Mouse (Mus musculus): ENCODE data around the gene Rbm4b. TPM values are rescaled to one million over a fixed set of nuclear protein-coding genes. Genes with fewer than 3 reads are reported as not detected.

The Rbm4b gene
- total and polyA plus RNA-seq, 2 experiments from 2014 or later: 59.2 to 81.8 TPM

- ATAC-seq (no peak), DNase-seq (ENCODE audit: low spot score) (no peak)
- Histone ChIP-seq H3K27ac (no peak overlapping the region), H3K36me3 (ENCODE audit: insufficient read depth, low read length) (peaks cover 59% of the 10 kb centered on the region), H3K4me2 (ENCODE audit: low read depth, low read length) (no peak overlapping the region), H3K27me3 (ENCODE audit: insufficient read depth, low read length) (no peaks in the 10 kb centered on the region), H3K4me3 (ENCODE audit: low read length) (no peak overlapping the region), H3K9ac (replicated peaks; ENCODE audit: low read length) (no peak overlapping the region), H3K4me1 (ENCODE audit: insufficient read depth, low read length) (no peaks in the 10 kb centered on the region), H3K9me3 (ENCODE audit: low read length) (no peaks in the 10 kb centered on the region)
- 91% methylated on average over 9 of the region's 9 CpGs for WGBS
- no peak for TF ChIP-seq CTCF (IDR thresholded peaks at IDR 0.05; ENCODE audit: low read depth)
Measured at GRCm38 (mm10) chr19:4729186-4729585, 27.1 kb upstream of the Rbm4b start.

GRCm38 (mm10) chr19:4733052-4733451, 23.2 kb upstream of the Rbm4b start:
- DNase-seq (ENCODE audit: low spot score) (no peak), ATAC-seq (no peak)
- Histone ChIP-seq H3K36me3 (ENCODE audit: insufficient read depth, low read length) (peaks cover 63% of the 10 kb centered on the region), H3K4me2 (ENCODE audit: low read depth, low read length) (no peak overlapping the region), H3K9me3 (ENCODE audit: low read length) (no peaks in the 10 kb centered on the region), H3K4me3 (ENCODE audit: low read length) (no peak overlapping the region), H3K9ac (replicated peaks; ENCODE audit: low read length) (no peak overlapping the region), H3K27ac (no peak overlapping the region), H3K4me1 (ENCODE audit: insufficient read depth, low read length) (no peaks in the 10 kb centered on the region), H3K27me3 (ENCODE audit: insufficient read depth, low read length) (no peaks in the 10 kb centered on the region)
- WGBS: 86% methylated on average over 3 of the region's 3 CpGs
- TF ChIP-seq CTCF (IDR thresholded peaks at IDR 0.05; ENCODE audit: low read depth): no peak

- peaks cover 70% of the 10 kb centered on the region for H3K36me3 ChIP-seq (ENCODE audit: insufficient read depth, low read length)
- DNase-seq (ENCODE audit: low spot score): no peak
- H3K4me2 ChIP-seq (ENCODE audit: low read depth, low read length): no peak overlapping the region
- no peak for TF ChIP-seq CTCF (IDR thresholded peaks at IDR 0.05; ENCODE audit: low read depth)
- H3K27ac ChIP-seq: no peak overlapping the region
- no peak overlapping the region for H3K4me3 ChIP-seq (ENCODE audit: low read length)
- H3K9me3 ChIP-seq (ENCODE audit: low read length): no peaks in the 10 kb centered on the region
- no peak overlapping the region for H3K9ac ChIP-seq (replicated peaks; ENCODE audit: low read length)
- no peak for ATAC-seq
- WGBS: 83% methylated on average over 13 of the region's 13 CpGs
- H3K4me1 ChIP-seq (ENCODE audit: insufficient read depth, low read length): no peaks in the 10 kb centered on the region
- no peaks in the 10 kb centered on the region for H3K27me3 ChIP-seq (ENCODE audit: insufficient read depth, low read length)
Measured at GRCm38 (mm10) chr19:4737866-4738265, 18.4 kb upstream of the Rbm4b start.

GRCm38 (mm10) chr19:4739053-4739452, 17.2 kb upstream of the Rbm4b start:
- WGBS: 86% methylated on average over 11 of the region's 11 CpGs
- Histone ChIP-seq H3K9me3 (ENCODE audit: low read length) (no peaks in the 10 kb centered on the region), H3K27ac (no peak overlapping the region), H3K4me1 (ENCODE audit: insufficient read depth, low read length) (no peaks in the 10 kb centered on the region), H3K36me3 (ENCODE audit: insufficient read depth, low read length) (peaks cover 64% of the 10 kb centered on the region), H3K4me2 (ENCODE audit: low read depth, low read length) (no peak overlapping the region), H3K4me3 (ENCODE audit: low read length) (no peak overlapping the region), H3K9ac (replicated peaks; ENCODE audit: low read length) (no peak overlapping the region), H3K27me3 (ENCODE audit: insufficient read depth, low read length) (no peaks in the 10 kb centered on the region)
- ATAC-seq (no peak), DNase-seq (ENCODE audit: low spot score) (no peak)
- TF ChIP-seq CTCF (IDR thresholded peaks at IDR 0.05; ENCODE audit: low read depth): no peak

GRCm38 (mm10) chr19:4739762-4740161, 16.5 kb upstream of the Rbm4b start:
- ATAC-seq: no peak

GRCm38 (mm10) chr19:4741482-4741881, 14.8 kb upstream of the Rbm4b start:
- DNase-seq (ENCODE audit: low spot score) (no peak), ATAC-seq (no peak)
- no peak overlapping the region for H3K9ac ChIP-seq (replicated peaks; ENCODE audit: low read length)
- no peak for TF ChIP-seq CTCF (IDR thresholded peaks at IDR 0.05; ENCODE audit: low read depth)
- H3K27me3 ChIP-seq (ENCODE audit: insufficient read depth, low read length): no peaks in the 10 kb centered on the region
- H3K4me1 ChIP-seq (ENCODE audit: insufficient read depth, low read length): no peaks in the 10 kb centered on the region
- H3K9me3 ChIP-seq (ENCODE audit: low read length): no peaks in the 10 kb centered on the region
- H3K36me3 ChIP-seq (ENCODE audit: insufficient read depth, low read length): peaks cover 71% of the 10 kb centered on the region
- H3K4me2 ChIP-seq (ENCODE audit: low read depth, low read length): no peak overlapping the region
- 85% methylated on average over 10 of the region's 10 CpGs for WGBS
- H3K27ac ChIP-seq: no peak overlapping the region
- no peak overlapping the region for H3K4me3 ChIP-seq (ENCODE audit: low read length)

More at GRCm38 (mm10) chr19:4739762-4740161, 16.5 kb upstream of the Rbm4b start:
- H3K27ac ChIP-seq: no peak overlapping the region
- TF ChIP-seq CTCF (IDR thresholded peaks at IDR 0.05; ENCODE audit: low read depth): no peak
- H3K27me3 ChIP-seq (ENCODE audit: insufficient read depth, low read length): no peaks in the 10 kb centered on the region
- H3K9ac ChIP-seq (replicated peaks; ENCODE audit: low read length): no peak overlapping the region
- no peak overlapping the region for H3K4me3 ChIP-seq (ENCODE audit: low read length)
- H3K4me2 ChIP-seq (ENCODE audit: low read depth, low read length): no peak overlapping the region
- peaks cover 59% of the 10 kb centered on the region for H3K36me3 ChIP-seq (ENCODE audit: insufficient read depth, low read length)
- H3K4me1 ChIP-seq (ENCODE audit: insufficient read depth, low read length): no peaks in the 10 kb centered on the region
- H3K9me3 ChIP-seq (ENCODE audit: low read length): no peaks in the 10 kb centered on the region
- WGBS: 93% methylated on average over 5 of the region's 5 CpGs
- DNase-seq (ENCODE audit: low spot score): no peak

- Histone ChIP-seq H3K27ac (no peak overlapping the region), H3K9ac (replicated peaks; ENCODE audit: low read length) (no peak overlapping the region), H3K4me1 (ENCODE audit: insufficient read depth, low read length) (no peaks in the 10 kb centered on the region), H3K9me3 (ENCODE audit: low read length) (no peaks in the 10 kb centered on the region), H3K36me3 (ENCODE audit: insufficient read depth, low read length) (peaks cover 71% of the 10 kb centered on the region), H3K4me2 (ENCODE audit: low read depth, low read length) (no peak overlapping the region), H3K27me3 (ENCODE audit: insufficient read depth, low read length) (no peaks in the 10 kb centered on the region), H3K4me3 (ENCODE audit: low read length) (no peak overlapping the region)
- ATAC-seq (no peak), DNase-seq (ENCODE audit: low spot score) (no peak)
- no peak for TF ChIP-seq CTCF (IDR thresholded peaks at IDR 0.05; ENCODE audit: low read depth)
- 90% methylated on average over 6 of the region's 6 CpGs for WGBS
Measured at GRCm38 (mm10) chr19:4742229-4742628, 14.1 kb upstream of the Rbm4b start.
